In the genomic region with DNA sequence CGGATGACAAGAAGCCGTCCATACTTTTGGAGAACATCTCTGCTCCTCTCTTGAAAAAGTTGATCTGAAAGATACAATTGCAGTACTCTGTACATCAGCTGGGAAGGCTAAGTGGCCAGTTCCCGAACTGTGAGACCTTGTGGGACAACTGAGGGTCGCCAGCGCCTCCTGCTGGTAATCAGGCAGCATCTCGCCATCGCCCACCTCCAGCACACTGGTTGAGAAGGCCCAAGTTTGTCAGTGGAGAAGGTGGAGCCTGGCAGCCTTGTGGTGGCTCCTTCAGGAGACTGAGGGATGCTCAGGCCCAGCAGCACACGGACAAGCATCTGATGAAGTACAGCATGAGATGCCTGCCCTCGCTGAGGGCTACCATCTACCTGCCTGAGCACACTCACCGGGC, we compare ENCODE assay signal across 7 mouse cellular contexts. TPM values are rescaled to one million over a fixed set of nuclear protein-coding genes. Genes with fewer than 3 reads are reported as not detected.
DNase-seq lines count a peak whose midpoint lies in the region; ATAC-seq and TF ChIP-seq lines count a peak whose summit lies in the region.

No protein-coding gene starts in this region.

- H3K4me1 ChIP-seq in G1E (ENCODE audit: insufficient read depth, low read depth, low read length), result no peaks in the 10 kb centered on the region; the same call in 1 of the 2 replicates

- peak; percentile 52 for TF ChIP-seq CTCF in left cerebral cortex, adult 2 months (IDR thresholded peaks at IDR 0.05)
- TF ChIP-seq CTCF in G1E (IDR thresholded peaks at IDR 0.05; ENCODE audit: low read depth, low read length), result peak; percentile 80

- H3K36me3 ChIP-seq in G1E (replicated peaks), result peaks cover 5% of the 10 kb centered on the region

- no peak for DNase-seq in left cerebral cortex, adult 2 months (ENCODE audit: extremely low spot score in 1 of 2, low spot score in 2 of 2)
- DNase-seq in left cerebral cortex, adult 8-10 months (ENCODE audit: low spot score in 2 of 2), result no peak
- peak; percentile 32 for DNase-seq in G1E (ENCODE audit: low spot score)
- peak; percentile 24 for DNase-seq in c-Kit-positive CD71-positive TER-119-negative erythroid progenitor cells, embryonic 14.5 days (ENCODE audit: low read depth)
- DNase-seq in kidney, postnatal 4 days, result peak; percentile 53 to 64
- DNase-seq in thymus, postnatal 14 days, result peak; percentile 39
- DNase-seq in ovary, postnatal 10 days (ENCODE audit: low spot score), result no peak

- no peaks in the 10 kb centered on the region for H3K9me3 ChIP-seq in G1E (replicated peaks)

- ATAC-seq in G1E (ENCODE audit: extremely low read depth, insufficient number of reproducible peaks, low FRiP score, poor library complexity, severe bottlenecking), result no peak; the same call in 1 of the 2 replicates

- no peak overlapping the region for H3K4me3 ChIP-seq in left cerebral cortex, adult 2 months
- no peak overlapping the region for H3K4me3 ChIP-seq in G1E (ENCODE audit: low read depth, low read length)

- intact Hi-C loops in left cerebral cortex, adult 2 months (cut with DNase I), result loop anchor here (5.0 kb wide), 1 partner anchor 160 kb away; no protein-coding TSS in a partner anchor

- no peak overlapping the region for H3K27ac ChIP-seq in left cerebral cortex, adult 2 months

- H3K27me3 ChIP-seq in G1E (ENCODE audit: insufficient read depth, low read length), result peaks cover 26% of the 10 kb centered on the region

RNA-seq across cellular contexts. Expression of gene Appl2, which starts 31.2 kb away (rescaled TPM):
- total RNA-seq in left cerebral cortex, adult 2 months (2021), result 10 to 100 TPM; 67.8 to 69.2 TPM
- 10 to 100 TPM; 71.4 to 89.6 (median 73.7) TPM for total RNA-seq in left cerebral cortex, adult 8-10 months (2022)
- total RNA-seq in G1E (2014; fragmentation: Nextera tagmentation) (11.1 and 12.0 TPM in 2 replicates), G1E (2017) (14.2 and 15.7 TPM in 2 replicates)
- 23.3 and 26.3 TPM in 2 replicates for polyA plus RNA-seq in G1E (2012)

Comparison
In these comparisons a context has a peak if more than half of its experiments do, and no peak if none do; other contexts are left out.
1. DNase-seq: peak in G1E (single experiment), c-Kit-positive CD71-positive TER-119-negative erythroid progenitor cells, embryonic 14.5 days (single experiment), kidney, postnatal 4 days (2 of 2) and thymus, postnatal 14 days (single experiment); none in left cerebral cortex, adult 2 months (0 of 2), left cerebral cortex, adult 8-10 months (0 of 2) and ovary, postnatal 10 days (single experiment).
2. RNA of gene Appl2, which starts 31.2 kb away (total RNA-seq): 71.4 to 89.6 TPM in left cerebral cortex, adult 8-10 months and 67.8 to 69.2 TPM in left cerebral cortex, adult 2 months; 11.1 to 15.7 TPM in G1E; every median in the first group is over 4 times any median in the second.